Mouse (Mus musculus) midbrain, embryonic 15.5 days (tissue): ENCODE data around the gene Cmtm4. TPM values are rescaled to one million over a fixed set of nuclear protein-coding genes. Genes with fewer than 3 reads are reported as not detected.

Experiments used
- ATAC-seq: fragments of 200-750 bp; cut with Nextera tagmentation; replicated peaks from 2 replicates; pipeline ENCODE4 v1.8.0; 2017; ENCODE audit warnings: moderate TSS enrichment
- H3K27ac ChIP-seq: fragments of 300-500 bp; sonication (generic); 2 replicates; pipeline ENCODE4 v1.5.1; 2015; ENCODE audit warnings: mild to moderate bottlenecking, inconsistent platforms
- H3K27me3 ChIP-seq: fragments of 300-500 bp; sonication (generic); replicated peaks from 2 replicates; pipeline ENCODE4 v1.6.1; 2015; ENCODE audit warnings: inconsistent platforms
- H3K36me3 ChIP-seq: fragments of 300-500 bp; sonication (generic); replicated peaks from 2 replicates; pipeline ENCODE4 v1.6.1; 2015; ENCODE audit warnings: inconsistent platforms
- H3K4me1 ChIP-seq: fragments of 300-500 bp; sonication (generic); 2 replicates; pipeline ENCODE4 v1.6.1; 2015; ENCODE audit warnings: inconsistent platforms
- H3K4me2 ChIP-seq: fragments of 300-500 bp; sonication (generic); 2 replicates; pipeline ENCODE4 v1.6.1; 2015; ENCODE audit warnings: inconsistent platforms, mild to moderate bottlenecking, moderate library complexity
- H3K4me3 ChIP-seq: fragments of 300-500 bp; sonication (generic); 2 replicates; pipeline ENCODE4 v1.5.1; 2015; ENCODE audit warnings: mild to moderate bottlenecking, inconsistent platforms
- H3K9ac ChIP-seq: fragments of 300-500 bp; sonication (generic); 2 replicates; pipeline ENCODE4 v1.6.1; 2015; ENCODE audit warnings: mild to moderate bottlenecking, inconsistent platforms
- H3K9me3 ChIP-seq: fragments of 300-500 bp; sonication (generic); 2 replicates; pipeline ENCODE4 v1.6.1; 2016; ENCODE audit warnings: inconsistent platforms
- WGBS: fragments of 180-500 bp; shearing (Covaris S2); methylation state at CpG from one replicate; pipeline ENCODE4 v1.1.7; 2015; ENCODE audit warnings: mixed read lengths; 5-methylcytosine and 5-hydroxymethylcytosine counted together
- polyA plus RNA-seq: library from polyadenylated mRNA; unstranded; fragments of >200 nt; fragmentation: Nextera tagmentation; extraction: Ambion mirVana; gene quantifications from 2 replicates; pipeline ENCODE4 v1.2.1, GENCODE M21; 2015

Gene Cmtm4
- polyA plus RNA-seq, 1 experiment from 2014 or later, result 2.6 TPM

DNA sequence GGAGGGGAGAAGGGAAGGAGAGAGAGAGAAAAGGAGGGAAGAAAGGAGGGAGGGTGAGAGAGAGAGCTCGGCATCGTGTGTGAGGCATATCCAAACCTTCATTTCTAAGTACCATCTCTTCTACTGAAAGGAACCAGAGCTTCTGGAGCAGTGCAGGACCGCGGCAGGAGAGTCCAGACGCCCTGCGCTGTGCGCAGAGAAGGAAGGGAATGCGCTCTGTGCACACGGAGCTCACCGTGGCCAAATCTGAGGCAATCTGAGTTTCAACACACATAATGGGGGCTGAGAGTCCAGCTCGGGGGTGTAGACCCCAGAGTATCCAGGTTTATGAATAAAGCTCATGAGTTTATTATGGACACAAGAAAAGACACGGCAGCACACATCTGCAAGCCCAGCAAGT lies 26.0 kb downstream of the Cmtm4 start:
- Histone ChIP-seq H3K27me3 (no peaks in the 10 kb centered on the region), H3K36me3 (no peaks in the 10 kb centered on the region), H3K4me1 (peaks cover 21% of the 10 kb centered on the region), H3K27ac (no peak overlapping the region), H3K4me3 (no peak overlapping the region), H3K4me2 (no peak overlapping the region), H3K9me3 (no peaks in the 10 kb centered on the region), H3K9ac (no peak overlapping the region)
- WGBS, result 82% methylated on average over 12 of the region's 12 CpGs
- no peak for ATAC-seq

- Histone ChIP-seq H3K4me2 (no peak overlapping the region), H3K27me3 (no peaks in the 10 kb centered on the region), H3K9me3 (no peaks in the 10 kb centered on the region), H3K36me3 (no peaks in the 10 kb centered on the region), H3K27ac (no peak overlapping the region), H3K4me1 (peaks cover 16% of the 10 kb centered on the region), H3K4me3 (no peak overlapping the region), H3K9ac (no peak overlapping the region)
- no peak for ATAC-seq
- 49% methylated on average over 5 of the region's 5 CpGs for WGBS
Measured at GRCm38 (mm10) chr8:104367398-104367797, 28.2 kb downstream of the Cmtm4 start.

DNA sequence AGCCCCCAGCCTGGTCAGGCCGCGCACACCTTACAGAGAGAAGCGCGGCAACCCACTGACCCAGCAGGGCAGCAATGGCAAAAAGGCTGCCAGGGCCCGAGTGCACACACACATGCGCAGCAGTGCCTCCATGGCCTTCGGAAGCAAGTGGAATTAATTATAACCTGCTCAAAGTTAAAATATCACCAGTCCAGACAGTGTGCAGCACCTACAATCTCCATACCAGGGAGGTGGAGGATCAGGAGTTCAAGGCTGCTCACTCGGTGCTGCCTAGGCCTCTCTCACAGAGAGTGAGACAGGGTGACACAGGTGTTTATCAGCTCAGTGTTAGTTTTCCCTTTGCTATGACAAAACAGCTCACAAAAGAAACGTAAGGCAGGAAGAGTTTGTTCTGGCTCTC lies 29.9 kb downstream of the Cmtm4 start:
- H3K9me3 ChIP-seq, result no peaks in the 10 kb centered on the region
- no peak overlapping the region for H3K4me3 ChIP-seq
- H3K9ac ChIP-seq, result no peak overlapping the region
- no peaks in the 10 kb centered on the region for H3K36me3 ChIP-seq
- no peak overlapping the region for H3K4me2 ChIP-seq
- H3K4me1 ChIP-seq, result peaks cover 16% of the 10 kb centered on the region
- no peak overlapping the region for H3K27ac ChIP-seq
- H3K27me3 ChIP-seq, result no peaks in the 10 kb centered on the region
- peak; percentile 13; the same call in 1 of the 2 replicates for ATAC-seq
- 90% methylated on average over 9 of the region's 9 CpGs for WGBS

DNA sequence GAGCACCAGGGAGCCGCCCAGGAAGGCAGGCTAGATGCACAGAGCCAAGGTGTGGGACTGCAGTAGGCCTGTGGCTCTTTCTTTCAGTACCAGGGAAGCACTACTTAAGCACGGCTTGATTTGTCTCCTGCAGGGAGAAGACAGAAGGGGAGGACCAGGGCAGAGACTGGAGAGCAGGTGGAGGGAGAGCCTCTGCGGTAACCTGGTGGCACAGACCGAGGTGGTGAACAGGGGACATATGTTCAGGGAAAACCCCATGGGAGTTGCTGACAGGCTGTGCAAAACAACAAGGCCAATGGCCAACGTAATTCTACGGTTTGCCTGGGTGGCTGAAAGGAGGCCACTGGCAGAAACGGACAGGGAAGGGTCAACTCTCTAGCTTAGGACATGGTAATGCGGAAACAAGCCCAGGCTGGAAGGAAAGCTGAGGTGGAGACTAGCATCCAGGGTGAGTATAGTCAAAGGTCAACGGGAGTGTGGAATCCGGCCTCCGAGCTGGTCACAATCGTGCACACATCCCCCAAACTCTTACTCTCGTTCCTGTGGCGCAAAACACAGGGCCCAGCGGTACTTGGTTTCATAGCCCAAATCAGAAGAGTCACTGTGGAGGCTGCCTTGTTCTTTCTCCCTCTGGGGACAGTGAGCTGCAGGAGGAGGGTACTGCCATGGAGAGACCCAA lies 35.7 kb downstream of the Cmtm4 start:
- H3K9ac ChIP-seq, result no peak overlapping the region
- ATAC-seq, result no peak
- H3K4me3 ChIP-seq, result no peak overlapping the region
- no peak overlapping the region for H3K4me2 ChIP-seq
- 0 out of 2 replicates have a peak, but pooled peaks cover 7% of the 10 kb centered on the region for H3K4me1 ChIP-seq
- H3K27ac ChIP-seq, result no peak overlapping the region
- H3K9me3 ChIP-seq, result no peaks in the 10 kb centered on the region
- no peaks in the 10 kb centered on the region for H3K27me3 ChIP-seq
- H3K36me3 ChIP-seq, result no peaks in the 10 kb centered on the region
- 63% methylated on average over 15 of the region's 15 CpGs for WGBS

DNA sequence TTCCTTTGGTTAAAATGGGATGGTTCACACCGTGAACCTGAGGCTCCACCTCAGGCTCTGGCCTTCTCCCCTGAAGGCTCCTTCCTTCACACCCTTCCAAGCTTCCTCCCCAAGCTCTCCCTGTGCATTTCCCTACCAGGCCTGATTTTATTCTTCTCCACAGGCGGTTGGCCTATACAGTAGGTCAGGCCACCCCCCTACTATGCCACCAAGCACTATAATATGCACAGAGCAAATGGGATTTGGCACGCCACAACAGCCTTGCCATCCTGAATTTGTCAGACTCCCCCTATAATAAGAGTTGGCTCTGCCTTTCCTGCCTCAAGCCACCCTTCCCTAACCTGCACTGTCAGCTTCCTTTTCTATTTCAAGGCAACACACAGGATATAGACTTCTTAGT lies 37.0 kb downstream of the Cmtm4 start:
- H3K4me1 ChIP-seq, result 0 out of 2 replicates have a peak, but pooled peaks cover 7% of the 10 kb centered on the region
- no peaks in the 10 kb centered on the region for H3K27me3 ChIP-seq
- H3K27ac ChIP-seq, result no peak overlapping the region
- H3K9ac ChIP-seq, result no peak overlapping the region
- no peaks in the 10 kb centered on the region for H3K36me3 ChIP-seq
- ATAC-seq, result 0 out of 2 replicates have a peak, but pooled peaks have one; percentile 21
- WGBS, result 50% methylated on average over 3 of the region's 3 CpGs
- no peak overlapping the region for H3K4me2 ChIP-seq
- H3K9me3 ChIP-seq, result no peaks in the 10 kb centered on the region
- H3K4me3 ChIP-seq, result no peak overlapping the region

- 92% methylated on average over 10 of the region's 10 CpGs for WGBS
- Histone ChIP-seq H3K4me3 (no peak overlapping the region), H3K36me3 (no peaks in the 10 kb centered on the region), H3K9ac (no peak overlapping the region), H3K4me1 (0 out of 2 replicates have a peak, but pooled peaks cover 12% of the 10 kb centered on the region), H3K27ac (no peak overlapping the region), H3K9me3 (no peaks in the 10 kb centered on the region), H3K27me3 (no peaks in the 10 kb centered on the region), H3K4me2 (no peak overlapping the region)
- ATAC-seq, result no peak
Measured at GRCm38 (mm10) chr8:104354504-104354903, 41.1 kb downstream of the Cmtm4 start.

- Histone ChIP-seq H3K4me1 (0 out of 2 replicates have a peak, but pooled peaks cover 5% of the 10 kb centered on the region), H3K27ac (peak overlapping the region; percentile 36; the same call in 1 of the 2 replicates), H3K4me3 (no peak overlapping the region), H3K9ac (no peak overlapping the region), H3K36me3 (no peaks in the 10 kb centered on the region), H3K9me3 (no peaks in the 10 kb centered on the region), H3K27me3 (no peaks in the 10 kb centered on the region), H3K4me2 (no peak overlapping the region)
- WGBS, result 58% methylated on average over 5 of the region's 5 CpGs
- peak; percentile 58; the same call in 1 of the 2 replicates for ATAC-seq
Measured at GRCm38 (mm10) chr8:104353186-104353585, 42.4 kb downstream of the Cmtm4 start.

- Histone ChIP-seq H3K4me3 (no peak overlapping the region), H3K4me2 (no peak overlapping the region), H3K9me3 (no peaks in the 10 kb centered on the region), H3K9ac (no peak overlapping the region), H3K27me3 (no peaks in the 10 kb centered on the region), H3K36me3 (no peaks in the 10 kb centered on the region; the same call in 1 of the 2 replicates), H3K27ac (no peak overlapping the region), H3K4me1 (0 out of 2 replicates have a peak, but pooled peaks cover 5% of the 10 kb centered on the region)
- no peak for ATAC-seq
- 89% methylated on average over 13 of the region's 13 CpGs for WGBS
Measured at GRCm38 (mm10) chr8:104350047-104350446, 45.6 kb downstream of the Cmtm4 start.

DNA sequence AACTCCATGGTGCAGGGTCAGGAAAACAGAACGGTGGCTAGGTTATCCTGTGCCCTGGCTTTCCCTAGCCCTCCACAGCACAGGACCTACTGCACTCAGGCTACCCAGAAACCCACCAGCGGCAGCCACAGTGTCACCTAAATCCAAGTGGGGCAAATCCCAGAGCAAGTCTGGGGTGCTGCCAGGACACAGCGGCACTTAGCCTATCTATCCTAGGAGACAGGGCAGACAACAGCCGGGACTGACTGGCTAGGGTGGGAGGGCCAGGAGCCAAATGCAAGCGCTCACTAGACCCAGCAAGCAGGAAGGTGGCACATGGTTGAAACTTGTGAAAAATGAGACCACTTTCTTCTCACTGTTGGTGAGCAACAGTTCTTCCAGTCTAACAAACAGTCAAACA lies 46.6 kb downstream of the Cmtm4 start:
- ATAC-seq, result no peak
- H3K4me2 ChIP-seq, result no peak overlapping the region
- 92% methylated on average over 5 of the region's 5 CpGs for WGBS

DNA sequence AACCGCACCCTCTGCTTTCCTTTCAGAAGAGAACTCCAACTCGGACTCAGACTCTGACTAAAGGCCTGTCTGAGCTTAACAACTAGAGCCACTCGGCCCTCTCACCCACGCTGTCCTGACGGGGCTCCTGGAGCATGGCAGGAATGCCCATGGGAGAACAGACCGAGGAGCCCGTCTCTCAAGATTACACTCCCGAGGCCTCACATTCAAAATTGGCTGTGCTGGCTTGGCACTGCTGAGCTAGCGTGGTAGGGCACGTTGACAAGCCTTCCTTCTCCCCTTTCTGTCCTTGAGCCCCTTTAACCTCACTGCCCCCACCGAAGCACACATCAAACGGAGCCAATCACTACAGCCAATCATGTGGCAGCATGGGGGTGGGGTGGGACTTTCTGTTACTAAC lies 48.9 kb downstream of the Cmtm4 start:
- 56% methylated on average over 12 of the region's 12 CpGs for WGBS
- Histone ChIP-seq H3K4me2 (no peak overlapping the region), H3K27me3 (no peaks in the 10 kb centered on the region), H3K4me1 (no peaks in the 10 kb centered on the region), H3K27ac (no peak overlapping the region), H3K9me3 (no peaks in the 10 kb centered on the region), H3K9ac (no peak overlapping the region), H3K36me3 (no peaks in the 10 kb centered on the region; the same call in 1 of the 2 replicates), H3K4me3 (no peak overlapping the region)
- no peak for ATAC-seq

More for the DNA sequence above, 46.6 kb downstream of the Cmtm4 start:
- Histone ChIP-seq H3K9ac (no peak overlapping the region), H3K27me3 (no peaks in the 10 kb centered on the region), H3K4me3 (no peak overlapping the region), H3K4me1 (0 out of 2 replicates have a peak, but pooled peaks cover 5% of the 10 kb centered on the region), H3K36me3 (no peaks in the 10 kb centered on the region; the same call in 1 of the 2 replicates), H3K27ac (no peak overlapping the region), H3K9me3 (no peaks in the 10 kb centered on the region)

DNA sequence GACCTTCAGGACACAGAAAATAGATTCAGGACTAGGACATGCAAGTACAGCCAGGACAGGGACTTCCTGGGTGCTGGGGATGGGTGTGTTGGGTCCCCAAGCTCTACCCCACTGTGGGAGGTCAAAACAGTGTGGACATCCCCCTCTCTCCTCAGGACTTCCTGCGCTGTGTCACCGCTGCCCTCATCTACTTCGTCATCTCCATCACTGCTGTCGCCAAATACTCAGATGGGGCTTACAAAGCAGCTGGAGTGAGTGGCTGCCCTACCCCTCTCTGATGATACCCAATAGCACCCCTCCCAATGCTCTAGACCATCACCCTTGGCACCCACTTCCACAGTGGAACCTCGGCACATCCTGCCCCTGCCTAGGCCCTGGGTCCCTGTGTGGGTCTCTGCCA lies 51.0 kb downstream of the Cmtm4 start:
- ATAC-seq, result no peak
- no peaks in the 10 kb centered on the region for H3K9me3 ChIP-seq
- 89% methylated on average over 5 of the region's 5 CpGs for WGBS
- H3K4me3 ChIP-seq, result no peak overlapping the region
- peaks cover 14% of the 10 kb centered on the region for H3K4me1 ChIP-seq
- H3K27me3 ChIP-seq, result no peaks in the 10 kb centered on the region
- no peak overlapping the region for H3K4me2 ChIP-seq
- H3K9ac ChIP-seq, result no peak overlapping the region
- no peak overlapping the region for H3K27ac ChIP-seq
- no peaks in the 10 kb centered on the region; the same call in 1 of the 2 replicates for H3K36me3 ChIP-seq

DNA sequence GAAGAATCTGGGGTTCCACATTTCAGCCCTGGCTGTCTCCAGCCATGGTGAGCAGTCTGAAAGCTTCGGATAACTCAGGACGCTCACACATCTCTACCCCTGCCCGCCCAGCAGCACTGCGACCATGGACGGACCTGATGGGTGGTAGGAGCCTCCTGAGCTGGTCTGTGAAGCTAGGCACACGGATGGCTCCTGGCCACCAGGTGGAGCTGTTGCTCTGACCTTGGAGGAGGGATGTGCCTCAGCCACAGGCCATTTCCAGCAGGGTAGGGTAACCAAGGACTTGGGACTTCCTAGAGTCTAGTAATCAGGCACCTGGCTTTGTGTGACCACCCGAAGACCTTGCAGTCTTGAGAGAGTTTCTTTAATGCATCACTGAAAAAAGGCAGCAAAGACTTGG lies 51.6 kb downstream of the Cmtm4 start:
- ATAC-seq, result peak; percentile 57
- H3K9ac ChIP-seq, result no peak overlapping the region
- no peaks in the 10 kb centered on the region for H3K9me3 ChIP-seq
- no peak overlapping the region for H3K4me3 ChIP-seq
- H3K36me3 ChIP-seq, result no peaks in the 10 kb centered on the region; the same call in 1 of the 2 replicates
- H3K4me2 ChIP-seq, result no peak overlapping the region
- H3K4me1 ChIP-seq, result peaks cover 17% of the 10 kb centered on the region
- 11% methylated on average over 7 of the region's 7 CpGs for WGBS
- H3K27me3 ChIP-seq, result no peaks in the 10 kb centered on the region
- no peak overlapping the region for H3K27ac ChIP-seq

- no peak for ATAC-seq
Measured at GRCm38 (mm10) chr8:104342426-104342825, 53.2 kb downstream of the Cmtm4 start.

More at GRCm38 (mm10) chr8:104342426-104342825, 53.2 kb downstream of the Cmtm4 start:
- no peak overlapping the region for H3K27ac ChIP-seq
- H3K4me1 ChIP-seq, result peaks cover 17% of the 10 kb centered on the region
- no peaks in the 10 kb centered on the region for H3K9me3 ChIP-seq
- no peak overlapping the region for H3K9ac ChIP-seq
- no peak overlapping the region for H3K4me3 ChIP-seq
- WGBS, result 84% methylated on average over 5 of the region's 5 CpGs
- H3K36me3 ChIP-seq, result no peaks in the 10 kb centered on the region
- no peak overlapping the region for H3K4me2 ChIP-seq
- no peaks in the 10 kb centered on the region for H3K27me3 ChIP-seq
